Mouse (Mus musculus): ENCODE data around the gene Olfr224. TPM values are rescaled to one million over a fixed set of nuclear protein-coding genes. Genes with fewer than 3 reads are reported as not detected.

Olfr224 gene
- total RNA-seq, 1 experiment, result not detected

- TF ChIP-seq MAFK (IDR thresholded peaks at IDR 0.05; ENCODE audit: insufficient read depth, low read depth, low read length) (no peak), ZNF384 (IDR thresholded peaks at IDR 0.05; ENCODE audit: low read depth, low read length) (no peak), ZC3H11A (IDR thresholded peaks at IDR 0.05; ENCODE audit: borderline replicate concordance, low read depth, low read length) (no peak), HCFC1 (IDR thresholded peaks at IDR 0.05; ENCODE audit: borderline replicate concordance, insufficient read depth, low read length) (no peak), CHD2 (IDR thresholded peaks at IDR 0.05; ENCODE audit: low read depth, low read length) (no peak)
- no peak for DNase-seq (ENCODE audit: low read depth, low spot score)
- no peak within 1 kb of the TSS for H3K9ac ChIP-seq (ENCODE audit: insufficient read depth, low read depth, low read length, poor library complexity, severe bottlenecking)
Measured at GRCm38 (mm10) chr11:58594814-58595213, 24.5 kb upstream of the Olfr224 start, which contains the start of gene Olfr324. Gene Olfr324 (plus strand): TSS chr11:58595114.

DNA sequence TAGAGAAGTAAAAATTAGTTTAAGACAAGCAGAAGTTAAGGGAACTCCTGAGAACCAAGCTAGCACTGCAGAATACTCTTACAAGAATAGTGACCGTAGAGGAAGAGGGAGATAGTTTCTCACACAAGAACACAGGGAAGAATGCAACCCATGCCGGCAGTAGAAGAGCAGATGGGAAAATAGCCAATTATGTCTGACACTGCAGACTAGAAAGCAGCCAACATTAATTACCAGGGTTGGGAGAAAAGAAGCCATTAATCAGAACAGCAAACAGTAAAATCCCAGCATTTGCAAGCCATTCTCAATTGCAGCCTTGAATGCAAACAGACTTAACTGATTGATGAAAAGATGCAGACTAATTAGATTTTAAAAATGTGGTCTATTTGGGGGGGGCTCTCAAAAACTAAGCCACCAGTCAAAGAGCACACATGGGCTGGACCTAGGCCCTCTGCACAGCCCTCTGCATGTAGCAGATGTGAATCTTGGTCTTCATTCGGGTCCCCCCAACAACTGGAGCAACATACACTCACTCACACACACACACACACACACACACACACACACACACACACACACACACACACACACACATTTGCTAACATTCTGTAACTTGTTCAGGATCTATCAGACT, 18.4 kb upstream of the Olfr224 start:
- Histone ChIP-seq H3K9me3 (ENCODE audit: control insufficient read depth, insufficient read depth, low read depth, low read length) (no peaks in the 10 kb centered on the region), H3K9ac (ENCODE audit: insufficient read depth, low read depth, low read length, poor library complexity, severe bottlenecking) (no peak overlapping the region), H3K27ac (ENCODE audit: insufficient read depth, low read depth, low read length, poor library complexity, severe bottlenecking) (no peak overlapping the region), H3K36me3 (ENCODE audit: control insufficient read depth, insufficient read depth, low read length, poor library complexity, severe bottlenecking) (no peaks in the 10 kb centered on the region), H3K4me1 (ENCODE audit: control insufficient read depth in 2 of 2, insufficient read depth in 2 of 2, low read length in 2 of 2, poor library complexity in 1 of 2) (no peaks in the 10 kb centered on the region), H3K4me3 (ENCODE audit: insufficient read depth in 1 of 2, low read depth in 1 of 2, low read length in 2 of 2, poor library complexity in 1 of 2, severe bottlenecking in 1 of 2) (no peak overlapping the region)
- in situ Hi-C loops (cut with MboI; ENCODE audit: low sequenced_read_pairs in 2 of 2, unreplicated experiment in 2 of 2), result no loop called here
- no peak for DNase-seq (ENCODE audit: low read depth, low spot score)
- no peak for TF ChIP-seq ZC3H11A (IDR thresholded peaks at IDR 0.05; ENCODE audit: borderline replicate concordance, low read depth, low read length)
- TF ChIP-seq HCFC1 (IDR thresholded peaks at IDR 0.05; ENCODE audit: borderline replicate concordance, insufficient read depth, low read length), result no peak
- TF ChIP-seq CHD2 (IDR thresholded peaks at IDR 0.05; ENCODE audit: low read depth, low read length), result no peak
- TF ChIP-seq MAFK (IDR thresholded peaks at IDR 0.05; ENCODE audit: insufficient read depth, low read depth, low read length), result no peak
- no peak for TF ChIP-seq ZNF384 (IDR thresholded peaks at IDR 0.05; ENCODE audit: low read depth, low read length)

More at GRCm38 (mm10) chr11:58594814-58595213, 24.5 kb upstream of the Olfr224 start, which contains the start of gene Olfr324:
- Histone ChIP-seq H3K4me1 (ENCODE audit: control insufficient read depth in 2 of 2, insufficient read depth in 2 of 2, low read length in 2 of 2, poor library complexity in 1 of 2) (no peaks in the 10 kb centered on the region), H3K27ac (ENCODE audit: insufficient read depth, low read depth, low read length, poor library complexity, severe bottlenecking) (no peak within 1 kb of the TSS), H3K36me3 (ENCODE audit: control insufficient read depth, insufficient read depth, low read length, poor library complexity, severe bottlenecking) (no peaks in the 10 kb centered on the region), H3K4me3 (ENCODE audit: insufficient read depth in 1 of 2, low read depth in 1 of 2, low read length in 2 of 2, poor library complexity in 1 of 2, severe bottlenecking in 1 of 2) (no peak within 1 kb of the TSS), H3K9me3 (ENCODE audit: control insufficient read depth, insufficient read depth, low read depth, low read length) (no peaks in the 10 kb centered on the region)
- in situ Hi-C loops (cut with MboI; ENCODE audit: low sequenced_read_pairs in 2 of 2, unreplicated experiment in 2 of 2), result no loop called here

DNA sequence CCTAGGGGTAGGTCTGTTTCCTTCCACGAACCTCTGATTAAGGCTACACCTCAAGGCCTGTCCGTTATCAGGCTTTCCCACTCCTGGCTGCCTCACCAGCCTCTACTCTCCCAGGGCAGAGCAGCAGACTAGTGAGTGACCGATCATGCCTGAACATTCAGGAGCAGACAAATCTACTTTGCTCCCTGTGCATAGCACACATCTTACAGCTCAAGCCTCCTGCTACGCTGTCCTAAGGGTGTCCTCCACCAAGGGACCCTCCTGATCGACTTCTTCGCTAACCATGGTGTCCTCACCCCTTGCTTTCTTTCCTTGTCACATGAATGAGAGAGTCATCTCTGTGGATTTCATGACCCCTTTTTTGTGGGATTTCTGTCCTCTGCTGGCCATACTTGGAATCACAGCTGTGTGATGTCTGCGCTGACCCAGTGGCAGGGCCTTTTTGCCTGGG, 17.6 kb upstream of the Olfr224 start:
- in situ Hi-C loops (cut with MboI; ENCODE audit: low sequenced_read_pairs in 2 of 2, unreplicated experiment in 2 of 2), result no loop called here
- Histone ChIP-seq H3K4me3 (ENCODE audit: insufficient read depth in 1 of 2, low read depth in 1 of 2, low read length in 2 of 2, poor library complexity in 1 of 2, severe bottlenecking in 1 of 2) (no peak overlapping the region), H3K9me3 (ENCODE audit: control insufficient read depth, insufficient read depth, low read depth, low read length) (no peaks in the 10 kb centered on the region), H3K9ac (ENCODE audit: insufficient read depth, low read depth, low read length, poor library complexity, severe bottlenecking) (no peak overlapping the region), H3K27ac (ENCODE audit: insufficient read depth, low read depth, low read length, poor library complexity, severe bottlenecking) (no peak overlapping the region), H3K36me3 (ENCODE audit: control insufficient read depth, insufficient read depth, low read length, poor library complexity, severe bottlenecking) (no peaks in the 10 kb centered on the region), H3K4me1 (ENCODE audit: control insufficient read depth in 2 of 2, insufficient read depth in 2 of 2, low read length in 2 of 2, poor library complexity in 1 of 2) (no peaks in the 10 kb centered on the region)
- TF ChIP-seq MAFK (IDR thresholded peaks at IDR 0.05; ENCODE audit: insufficient read depth, low read depth, low read length) (no peak), ZC3H11A (IDR thresholded peaks at IDR 0.05; ENCODE audit: borderline replicate concordance, low read depth, low read length) (no peak; the same call in 1 of the 2 replicates), HCFC1 (IDR thresholded peaks at IDR 0.05; ENCODE audit: borderline replicate concordance, insufficient read depth, low read length) (no peak)
- DNase-seq (ENCODE audit: low read depth, low spot score), result peak; percentile 41

- in situ Hi-C loops (cut with MboI; ENCODE audit: low sequenced_read_pairs in 2 of 2, unreplicated experiment in 2 of 2), result no loop called here
- no peak overlapping the region for H3K4me3 ChIP-seq (ENCODE audit: insufficient read depth in 1 of 2, low read depth in 1 of 2, low read length in 2 of 2, poor library complexity in 1 of 2, severe bottlenecking in 1 of 2)
- no peak overlapping the region for H3K9ac ChIP-seq (ENCODE audit: insufficient read depth, low read depth, low read length, poor library complexity, severe bottlenecking)
- H3K27ac ChIP-seq (ENCODE audit: insufficient read depth, low read depth, low read length, poor library complexity, severe bottlenecking), result no peak overlapping the region
- TF ChIP-seq MAFK (IDR thresholded peaks at IDR 0.05; ENCODE audit: insufficient read depth, low read depth, low read length) (no peak), CHD2 (IDR thresholded peaks at IDR 0.05; ENCODE audit: low read depth, low read length) (no peak), HCFC1 (IDR thresholded peaks at IDR 0.05; ENCODE audit: borderline replicate concordance, insufficient read depth, low read length) (no peak), ZC3H11A (IDR thresholded peaks at IDR 0.05; ENCODE audit: borderline replicate concordance, low read depth, low read length) (no peak), ZNF384 (IDR thresholded peaks at IDR 0.05; ENCODE audit: low read depth, low read length) (no peak)
- no peaks in the 10 kb centered on the region for H3K36me3 ChIP-seq (ENCODE audit: control insufficient read depth, insufficient read depth, low read length, poor library complexity, severe bottlenecking)
- no peaks in the 10 kb centered on the region for H3K9me3 ChIP-seq (ENCODE audit: control insufficient read depth, insufficient read depth, low read depth, low read length)
- no peaks in the 10 kb centered on the region for H3K4me1 ChIP-seq (ENCODE audit: control insufficient read depth in 2 of 2, insufficient read depth in 2 of 2, low read length in 2 of 2, poor library complexity in 1 of 2)
- no peak for DNase-seq (ENCODE audit: low read depth, low spot score)
Measured at GRCm38 (mm10) chr11:58578636-58579035, 8.3 kb upstream of the Olfr224 start.
